Mouse (Mus musculus) limb, embryonic 15.5 days (tissue): ENCODE data around the gene Polr1a. TPM values are rescaled to one million over a fixed set of nuclear protein-coding genes. Genes with fewer than 3 reads are reported as not detected.

Experiments
- ATAC-seq: fragments of 200-750 bp; cut with Nextera tagmentation; 2 replicates; pipeline ENCODE4 v1.8.0; 2017; ENCODE audit warnings: low read depth, moderate TSS enrichment; ENCODE audit not compliant: insufficient number of reproducible peaks, low FRiP score, low TSS enrichment
- H3K27ac ChIP-seq: fragments of 300-500 bp; sonication (generic); 2 replicates; pipeline ENCODE4 v1.5.1; 2015; ENCODE audit warnings: moderate library complexity, mild to moderate bottlenecking, inconsistent platforms
- H3K27me3 ChIP-seq: fragments of 300-500 bp; sonication (generic); 2 replicates; pipeline ENCODE4 v1.6.1; 2015; ENCODE audit warnings: inconsistent platforms
- H3K36me3 ChIP-seq: fragments of 300-500 bp; sonication (generic); 2 replicates; pipeline ENCODE4 v1.6.1; 2015; ENCODE audit warnings: inconsistent platforms
- H3K4me1 ChIP-seq: fragments of 300-500 bp; sonication (generic); 2 replicates; pipeline ENCODE4 v1.6.1; 2015; ENCODE audit warnings: inconsistent platforms
- H3K4me2 ChIP-seq: fragments of 300-500 bp; sonication (generic); 2 replicates; pipeline ENCODE4 v1.6.1; 2015; ENCODE audit warnings: mild to moderate bottlenecking, inconsistent platforms
- H3K4me3 ChIP-seq: fragments of 300-500 bp; sonication (generic); 2 replicates; pipeline ENCODE4 v1.5.1; 2015; ENCODE audit warnings: mild to moderate bottlenecking, inconsistent platforms
- H3K9ac ChIP-seq: fragments of 300-500 bp; sonication (generic); 2 replicates; pipeline ENCODE4 v1.6.1; 2015; ENCODE audit warnings: inconsistent platforms
- H3K9me3 ChIP-seq: fragments of 300-500 bp; sonication (generic); 2 replicates; pipeline ENCODE4 v1.6.1; 2016; ENCODE audit warnings: inconsistent platforms
- WGBS: fragments of 180-500 bp; shearing (Covaris S2); methylation state at CpG from one replicate; pipeline ENCODE4 v1.1.7; 2015; 5-methylcytosine and 5-hydroxymethylcytosine counted together
- polyA plus RNA-seq: library from polyadenylated mRNA; unstranded; fragments of >200 nt; fragmentation: Nextera tagmentation; extraction: Ambion mirVana; gene quantifications from 2 replicates; pipeline ENCODE4 v1.2.1, GENCODE M21; 2015

Polr1a gene
- polyA plus RNA-seq, 1 experiment from 2014 or later = 29.5 TPM

GRCm38 (mm10) chr6:72008213-72008655, 99.4 kb downstream of the Polr1a start:
- no peaks in the 10 kb centered on the region for H3K27me3 ChIP-seq
- H3K4me2 ChIP-seq = no peak overlapping the region
- 82% methylated on average over 4 of the region's 4 CpGs for WGBS
- H3K4me1 ChIP-seq = no peaks in the 10 kb centered on the region
- no peaks in the 10 kb centered on the region for H3K9me3 ChIP-seq
- no peak for ATAC-seq
- no peaks in the 10 kb centered on the region for H3K36me3 ChIP-seq
- no peak overlapping the region for H3K4me3 ChIP-seq
- H3K27ac ChIP-seq = no peak overlapping the region
- H3K9ac ChIP-seq = no peak overlapping the region

DNA sequence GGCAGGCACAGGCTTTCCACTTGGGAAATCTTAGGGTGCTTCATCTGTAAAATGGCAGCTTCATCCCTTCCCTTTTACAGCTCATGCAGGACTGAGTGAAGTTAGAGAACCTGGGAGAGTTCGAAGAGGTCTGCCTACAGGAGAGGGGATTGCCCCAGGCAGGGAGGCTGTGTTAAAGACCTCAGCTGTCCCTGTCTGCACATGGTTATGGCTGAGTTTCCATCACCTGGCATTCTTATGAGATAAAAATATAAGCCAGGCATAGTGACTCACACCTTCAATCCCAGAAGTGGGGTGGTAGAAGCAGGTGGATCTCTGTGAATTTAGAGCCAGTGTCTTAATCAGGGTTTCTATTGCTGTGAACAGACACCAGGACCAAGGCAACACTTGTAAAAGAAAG, 100.6 kb downstream of the Polr1a start:
- 62% methylated on average over 1 of the region's 1 CpGs for WGBS
- Histone ChIP-seq H3K9ac (no peak overlapping the region), H3K27me3 (no peaks in the 10 kb centered on the region), H3K9me3 (no peaks in the 10 kb centered on the region), H3K4me2 (no peak overlapping the region), H3K27ac (no peak overlapping the region), H3K36me3 (no peaks in the 10 kb centered on the region), H3K4me1 (no peaks in the 10 kb centered on the region), H3K4me3 (no peak overlapping the region)
- ATAC-seq = no peak

DNA sequence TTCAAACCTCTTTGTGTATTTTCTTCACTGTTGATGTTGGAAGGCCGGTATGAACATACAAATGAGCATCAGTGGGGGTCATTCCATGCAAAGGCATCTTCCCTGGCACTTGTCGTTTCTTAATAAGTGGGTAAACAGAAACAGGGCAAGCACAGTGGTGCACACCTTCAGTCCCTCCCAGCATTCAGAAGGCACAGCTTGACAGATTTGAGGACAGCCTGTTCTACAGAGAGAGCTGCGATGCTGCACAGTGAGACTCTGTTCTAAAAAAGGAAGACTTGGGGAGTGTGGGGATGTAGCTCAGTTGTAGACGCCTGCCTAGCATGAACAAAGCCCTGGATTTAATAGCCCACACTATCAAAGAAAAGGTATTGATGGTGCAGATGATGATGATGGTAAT, 105.2 kb downstream of the Polr1a start:
- no peak overlapping the region for H3K9ac ChIP-seq
- no peaks in the 10 kb centered on the region for H3K4me1 ChIP-seq
- H3K4me2 ChIP-seq = no peak overlapping the region
- H3K36me3 ChIP-seq = no peaks in the 10 kb centered on the region
- no peaks in the 10 kb centered on the region for H3K27me3 ChIP-seq
- H3K27ac ChIP-seq = no peak overlapping the region
- no peak for ATAC-seq
- no peaks in the 10 kb centered on the region for H3K9me3 ChIP-seq
- no peak overlapping the region for H3K4me3 ChIP-seq
- 67% methylated on average over 4 of the region's 4 CpGs for WGBS

DNA sequence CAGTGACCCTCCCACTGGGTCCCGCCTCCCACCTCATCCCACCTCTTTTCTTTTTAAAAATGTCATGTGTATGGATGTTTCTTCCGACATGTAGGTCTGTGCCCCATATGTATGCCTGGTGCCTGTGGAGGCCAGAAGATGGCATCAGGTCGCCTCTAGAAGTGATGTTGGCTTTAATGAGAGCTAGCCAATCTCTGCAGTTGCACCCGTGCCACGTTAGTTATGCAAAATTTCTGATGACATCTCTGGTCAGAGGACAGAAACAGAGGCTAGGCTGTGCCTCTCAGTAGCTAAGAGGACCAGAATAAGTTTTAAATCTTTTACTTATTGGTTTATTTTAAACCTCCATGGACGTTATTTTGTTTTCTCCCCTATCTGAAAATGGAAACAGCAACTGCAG, 109.2 kb downstream of the Polr1a start:
- 79% methylated on average over 6 of the region's 6 CpGs for WGBS
- no peak overlapping the region for H3K9ac ChIP-seq
- no peaks in the 10 kb centered on the region for H3K27me3 ChIP-seq
- H3K4me2 ChIP-seq = no peak overlapping the region
- H3K9me3 ChIP-seq = no peaks in the 10 kb centered on the region
- no peak overlapping the region for H3K27ac ChIP-seq
- no peak for ATAC-seq
- H3K4me3 ChIP-seq = no peak overlapping the region
- H3K4me1 ChIP-seq = no peaks in the 10 kb centered on the region
- no peaks in the 10 kb centered on the region for H3K36me3 ChIP-seq

- no peak overlapping the region for H3K9ac ChIP-seq
- H3K4me1 ChIP-seq = no peaks in the 10 kb centered on the region
- ATAC-seq = no peak
- no peaks in the 10 kb centered on the region for H3K27me3 ChIP-seq
- no peak overlapping the region for H3K27ac ChIP-seq
- H3K4me2 ChIP-seq = no peak overlapping the region
- H3K36me3 ChIP-seq = no peaks in the 10 kb centered on the region
- H3K4me3 ChIP-seq = no peak overlapping the region
- H3K9me3 ChIP-seq = no peaks in the 10 kb centered on the region
Measured at GRCm38 (mm10) chr6:72025497-72025896, 116.6 kb downstream of the Polr1a start.

DNA sequence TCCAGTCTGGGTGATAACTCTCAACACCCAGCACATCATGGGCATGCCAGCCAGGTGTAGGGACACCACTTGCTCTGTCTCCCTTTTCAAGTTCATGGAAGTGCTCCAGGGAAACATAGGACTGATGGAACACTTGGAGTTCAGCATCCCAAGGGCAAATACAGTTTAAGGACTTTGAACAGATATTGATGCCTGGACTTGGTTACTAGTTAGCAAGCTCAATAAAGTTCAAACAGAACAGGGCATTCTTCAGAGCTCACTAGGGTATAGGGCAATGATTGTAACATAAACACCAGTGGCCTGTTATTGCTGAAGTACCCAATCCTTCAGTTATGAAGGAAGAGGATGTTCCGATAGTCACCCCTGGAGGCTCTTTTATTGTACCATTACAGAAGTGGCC, 119.2 kb downstream of the Polr1a start:
- H3K9ac ChIP-seq = no peak overlapping the region
- no peaks in the 10 kb centered on the region for H3K27me3 ChIP-seq
- H3K9me3 ChIP-seq = no peaks in the 10 kb centered on the region
- H3K27ac ChIP-seq = no peak overlapping the region
- H3K36me3 ChIP-seq = no peaks in the 10 kb centered on the region
- WGBS = 79% methylated on average over 1 of the region's 1 CpGs
- H3K4me1 ChIP-seq = no peaks in the 10 kb centered on the region
- ATAC-seq = no peak
- no peak overlapping the region for H3K4me2 ChIP-seq
- no peak overlapping the region for H3K4me3 ChIP-seq

DNA sequence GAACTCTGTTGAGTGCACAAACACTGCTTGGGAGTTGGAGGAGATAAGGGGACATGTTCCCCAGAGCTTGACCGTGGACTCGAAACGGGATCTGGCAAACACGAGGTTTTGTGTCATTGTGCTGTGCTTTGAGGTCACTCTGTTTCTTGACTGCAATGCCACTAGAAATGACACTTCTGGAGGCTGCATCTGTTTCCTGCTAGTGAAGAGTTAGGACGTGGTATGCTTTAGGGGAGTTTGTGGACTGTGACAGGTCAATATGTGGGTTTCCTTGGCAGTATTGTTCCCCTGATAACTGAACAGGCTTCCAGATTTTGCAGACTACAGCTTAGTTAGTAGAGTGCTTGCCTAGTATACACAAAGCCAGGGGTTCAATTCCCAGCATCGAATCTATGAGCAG, 120.8 kb downstream of the Polr1a start:
- Histone ChIP-seq H3K4me2 (no peak overlapping the region), H3K36me3 (no peaks in the 10 kb centered on the region), H3K9ac (no peak overlapping the region), H3K27me3 (no peaks in the 10 kb centered on the region), H3K4me3 (no peak overlapping the region), H3K4me1 (no peaks in the 10 kb centered on the region), H3K27ac (no peak overlapping the region), H3K9me3 (no peaks in the 10 kb centered on the region)
- ATAC-seq = no peak
- WGBS = 77% methylated on average over 6 of the region's 6 CpGs

Other genes with a start within 250 kb of the Polr1a start
- gene Reep1, start 201.5 kb upstream of the Polr1a start, polyA plus RNA-seq = 13.5 and 18.0 TPM in 2 replicates
- 55.5 and 60.0 TPM in 2 replicates for gene Mrpl35, start 82.1 kb upstream of the Polr1a start, polyA plus RNA-seq
- gene Immt, start 77.7 kb upstream of the Polr1a start, polyA plus RNA-seq = 150 and 157 TPM in 2 replicates
- 82.5 and 83.7 TPM in 2 replicates for gene Ptcd3, start 303 bp upstream of the Polr1a start, polyA plus RNA-seq
- gene St3gal5, start 188.5 kb downstream of the Polr1a start, polyA plus RNA-seq = 31.0 and 36.0 TPM in 2 replicates